In the genomic region with DNA sequence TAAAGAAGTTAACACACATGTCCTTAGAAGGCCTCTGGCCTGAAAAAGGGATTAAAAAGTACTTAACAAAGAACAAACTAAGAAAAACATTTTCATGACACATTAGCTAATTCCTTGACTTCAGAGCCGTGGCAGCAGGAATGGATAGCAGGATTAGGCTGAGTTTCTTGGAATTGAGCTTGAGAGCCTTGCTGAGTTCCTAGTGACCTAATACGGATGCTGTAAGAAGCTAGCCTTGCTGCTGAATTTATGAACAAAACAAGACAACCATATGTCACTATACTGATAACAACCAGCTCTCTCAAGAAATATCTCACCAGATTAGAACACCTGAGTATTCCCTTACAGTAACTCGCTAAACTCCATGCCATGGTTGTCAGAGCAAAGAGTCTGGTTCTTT, we compare ENCODE assay signal across 21 mouse cellular contexts.
DNase-seq lines count a peak whose midpoint lies in the region; ATAC-seq and TF ChIP-seq lines count a peak whose summit lies in the region.
"Had no signal": no experiment of that assay in that cellular context is flagged by ENCODE, and none has a peak within 500 bp of the region (broad histone marks: within the 10 kb centered on the region; RNA-seq: fewer than 3 reads in every experiment).

No protein-coding gene starts in this region.

- 0 out of 2 replicates have a peak, but pooled peaks cover 4% of the 10 kb centered on the region for H3K4me1 ChIP-seq in stomach, embryonic 14.5 days (ENCODE audit: control insufficient read depth, insufficient read depth, low read length)
- 0 out of 2 replicates have a peak, but pooled peaks cover 7% of the 10 kb centered on the region for H3K4me1 ChIP-seq in stomach, embryonic 16.5 days (ENCODE audit: control insufficient read depth, insufficient read depth, low read length)
- no peaks in the 10 kb centered on the region; the same call in 1 of the 2 replicates for H3K4me1 ChIP-seq in stomach, postnatal 0 days (replicated peaks; ENCODE audit: control insufficient read depth, insufficient read depth)
- no peaks in the 10 kb centered on the region for H3K4me1 ChIP-seq in lung, postnatal 0 days (ENCODE audit: insufficient read depth, low read depth, low read length)
- no peaks in the 10 kb centered on the region for H3K4me1 ChIP-seq in hindbrain, embryonic 16.5 days (ENCODE audit: control insufficient read depth, insufficient read depth, low read depth, low read length)

- 33% methylated on average over 3 of the region's 3 CpGs for WGBS in stomach, embryonic 14.5 days
- WGBS in stomach, embryonic 16.5 days, result 42% methylated on average over 3 of the region's 3 CpGs
- 37% methylated on average over 3 of the region's 3 CpGs for WGBS in stomach, postnatal 0 days
- 60% methylated on average over 3 of the region's 3 CpGs for WGBS in lung, postnatal 0 days
- 75% methylated on average over 3 of the region's 3 CpGs for WGBS in hindbrain, embryonic 16.5 days

- no peak for DNase-seq in stomach, postnatal 0 days (ENCODE audit: low spot score)
- no peak for DNase-seq in lung, postnatal 0 days (ENCODE audit: low spot score)
- DNase-seq: adrenal gland, adult 2 months; adrenal gland, adult 8-10 months; adrenal gland, postnatal 10 days; adrenal gland, postnatal 14 days; adrenal gland, postnatal 25 days; adrenal gland, postnatal 36 days; B cell, adult 2 months; cerebellum, adult 11 months; cerebellum, adult 11-12 months; cerebellum, adult 18-20 months had no signal

- no peak overlapping the region for H3K9ac ChIP-seq in stomach, embryonic 14.5 days (replicated peaks; ENCODE audit: low read depth, low read length)
- H3K9ac ChIP-seq in stomach, embryonic 16.5 days (ENCODE audit: low read length), result no peak overlapping the region
- no peak overlapping the region for H3K9ac ChIP-seq in stomach, postnatal 0 days (ENCODE audit: low read length)
- no peak overlapping the region for H3K9ac ChIP-seq in lung, postnatal 0 days (replicated peaks; ENCODE audit: low read depth)
- no peak overlapping the region for H3K9ac ChIP-seq in hindbrain, embryonic 16.5 days (ENCODE audit: low read depth, low read length)

- H3K36me3 ChIP-seq in stomach, embryonic 14.5 days (ENCODE audit: control insufficient read depth, insufficient read depth, low read length), result no peaks in the 10 kb centered on the region
- no peaks in the 10 kb centered on the region for H3K36me3 ChIP-seq in stomach, embryonic 16.5 days (ENCODE audit: control insufficient read depth, insufficient read depth, low read length)
- H3K36me3 ChIP-seq in stomach, postnatal 0 days (ENCODE audit: control insufficient read depth, insufficient read depth, low read length), result no peaks in the 10 kb centered on the region
- no peaks in the 10 kb centered on the region for H3K36me3 ChIP-seq in lung, postnatal 0 days (ENCODE audit: insufficient read depth, low read length)
- no peaks in the 10 kb centered on the region for H3K36me3 ChIP-seq in hindbrain, embryonic 16.5 days (ENCODE audit: control insufficient read depth, insufficient read depth, low read length)
- H3K36me3 ChIP-seq: G1E had no signal

- no peak overlapping the region for H3K4me3 ChIP-seq in stomach, embryonic 14.5 days (ENCODE audit: low read depth, low read length)
- no peak overlapping the region for H3K4me3 ChIP-seq in stomach, embryonic 16.5 days (replicated peaks; ENCODE audit: low read length)
- no peak overlapping the region for H3K4me3 ChIP-seq in stomach, postnatal 0 days (ENCODE audit: low read depth, low read length)
- no peak overlapping the region for H3K4me3 ChIP-seq in lung, postnatal 0 days (ENCODE audit: low read depth, low read length)
- H3K4me3 ChIP-seq in hindbrain, embryonic 16.5 days (ENCODE audit: low read length), result no peak overlapping the region

- H3K27me3 ChIP-seq in stomach, embryonic 14.5 days (ENCODE audit: control insufficient read depth, insufficient read depth, low read length), result no peaks in the 10 kb centered on the region
- H3K27me3 ChIP-seq in stomach, embryonic 16.5 days (ENCODE audit: control insufficient read depth, insufficient read depth, low read length), result no peaks in the 10 kb centered on the region
- H3K27me3 ChIP-seq in stomach, postnatal 0 days (ENCODE audit: control insufficient read depth, insufficient read depth, low read length), result no peaks in the 10 kb centered on the region
- no peaks in the 10 kb centered on the region for H3K27me3 ChIP-seq in lung, postnatal 0 days (replicated peaks; ENCODE audit: insufficient read depth, low read length)
- H3K27me3 ChIP-seq in hindbrain, embryonic 16.5 days (replicated peaks; ENCODE audit: control insufficient read depth, insufficient read depth, low read length), result no peaks in the 10 kb centered on the region
- H3K27me3 ChIP-seq: CH12.LX, Patski had no signal

- TF ChIP-seq CTCF in stomach, postnatal 0 days (IDR thresholded peaks at IDR 0.05; ENCODE audit: low read depth), result no peak
- TF ChIP-seq CTCF in lung, postnatal 0 days (IDR thresholded peaks at IDR 0.05), result no peak

- ATAC-seq in stomach, embryonic 14.5 days (ENCODE audit: insufficient number of reproducible peaks, insufficient read depth, low FRiP score, low read depth), result no peak
- peak; percentile 66; the same call in 1 of the 2 replicates for ATAC-seq in stomach, embryonic 16.5 days (ENCODE audit: insufficient read depth, low FRiP score)
- peak; percentile 53; the same call in 1 of the 2 replicates for ATAC-seq in stomach, postnatal 0 days (ENCODE audit: low FRiP score, low TSS enrichment)
- ATAC-seq in erythroid progenitor cell, adult 5-6 weeks (replicated peaks; ENCODE audit: low FRiP score, poor library complexity, severe bottlenecking), result no peak
- ATAC-seq in lung, postnatal 0 days, result no peak
- no peak for ATAC-seq in hindbrain, embryonic 16.5 days
- ATAC-seq: activated CD4-positive, CD25-positive, alpha-beta regulatory T cell, adult 4 months; CD4-positive, CD25-positive, alpha-beta regulatory T cell, adult 4 months; Patski had no signal

- H3K4me2 ChIP-seq in stomach, embryonic 14.5 days (replicated peaks; ENCODE audit: low read depth, low read length), result no peak overlapping the region
- H3K4me2 ChIP-seq in stomach, embryonic 16.5 days (ENCODE audit: low read depth, low read length), result no peak overlapping the region
- no peak overlapping the region for H3K4me2 ChIP-seq in stomach, postnatal 0 days (replicated peaks; ENCODE audit: low read depth)
- H3K4me2 ChIP-seq in lung, postnatal 0 days (replicated peaks; ENCODE audit: low read depth, low read length), result no peak overlapping the region
- H3K4me2 ChIP-seq in hindbrain, embryonic 16.5 days (ENCODE audit: low read length), result no peak overlapping the region

- no peak for TF ChIP-seq EP300 in stomach, postnatal 0 days (optimal IDR thresholded peaks at IDR 0.05)
- TF ChIP-seq EP300 in lung, postnatal 0 days (IDR thresholded peaks at IDR 0.05), result no peak

- no peaks in the 10 kb centered on the region for H3K9me3 ChIP-seq in stomach, embryonic 14.5 days (ENCODE audit: control insufficient read depth, low read depth, low read length)
- no peaks in the 10 kb centered on the region for H3K9me3 ChIP-seq in stomach, embryonic 16.5 days (replicated peaks; ENCODE audit: control insufficient read depth, low read length)
- H3K9me3 ChIP-seq in stomach, postnatal 0 days (ENCODE audit: control insufficient read depth, low read length), result no peaks in the 10 kb centered on the region
- H3K9me3 ChIP-seq in lung, postnatal 0 days (ENCODE audit: low read length), result no peaks in the 10 kb centered on the region
- H3K9me3 ChIP-seq in hindbrain, embryonic 16.5 days (ENCODE audit: control insufficient read depth, low read length), result no peaks in the 10 kb centered on the region
- H3K9me3 ChIP-seq: G1E had no signal

- peak overlapping the region; percentile 66; the same call in 1 of the 2 replicates for H3K27ac ChIP-seq in stomach, embryonic 14.5 days (ENCODE audit: low read length)
- H3K27ac ChIP-seq in stomach, embryonic 16.5 days (ENCODE audit: low read length), result peak overlapping the region; percentile 12; the same call in 1 of the 2 replicates
- peak overlapping the region; percentile 30 for H3K27ac ChIP-seq in stomach, postnatal 0 days (replicated peaks)
- no peak overlapping the region for H3K27ac ChIP-seq in lung, postnatal 0 days (ENCODE audit: low read length)
- no peak overlapping the region for H3K27ac ChIP-seq in hindbrain, embryonic 16.5 days (ENCODE audit: low read depth, low read length)

Comparison
In these comparisons a context has a peak if more than half of its experiments do, and no peak if none do; other contexts are left out.
1. ATAC-seq: peak in stomach, embryonic 16.5 days (single experiment) and stomach, postnatal 0 days (single experiment); none in stomach, embryonic 14.5 days (single experiment), erythroid progenitor cell, adult 5-6 weeks (single experiment), lung, postnatal 0 days (single experiment) and hindbrain, embryonic 16.5 days (single experiment).
2. H3K27ac ChIP-seq: peak in stomach, embryonic 14.5 days (single experiment), stomach, embryonic 16.5 days (single experiment) and stomach, postnatal 0 days (single experiment); none in lung, postnatal 0 days (single experiment) and hindbrain, embryonic 16.5 days (single experiment).